15 mouse cellular contexts compared by ENCODE assay signal in the genomic region with DNA sequence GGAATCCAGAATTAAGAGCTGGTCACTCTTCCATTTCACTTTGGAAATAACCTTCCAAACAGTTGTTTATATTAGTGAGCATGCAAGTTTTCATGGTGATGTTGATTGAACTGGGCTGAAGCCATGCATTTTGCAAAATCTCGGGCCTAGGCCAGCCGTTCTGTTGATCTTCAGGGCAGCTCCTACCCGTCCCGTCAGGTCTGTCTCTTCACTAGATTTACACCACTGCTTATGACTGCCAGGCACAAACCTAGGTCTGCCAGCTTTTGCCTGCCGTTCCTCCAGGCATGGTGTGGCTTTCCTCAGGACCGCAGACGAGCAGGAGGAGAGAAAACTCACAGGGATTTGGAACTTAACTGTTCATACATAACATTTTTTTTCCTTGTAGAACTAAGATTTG. TPM values are rescaled to one million over a fixed set of nuclear protein-coding genes. Genes with fewer than 3 reads are reported as not detected.
DNase-seq lines count a peak whose midpoint lies in the region; ATAC-seq lines count a peak whose summit lies in the region.
"Had no signal": no experiment of that assay in that cellular context is flagged by ENCODE, and none has a peak within 500 bp of the region (broad histone marks: within the 10 kb centered on the region; RNA-seq: fewer than 3 reads in every experiment).

No protein-coding gene starts in this region.

- WGBS in heart, embryonic 13.5 days = 59% methylated on average over 7 of the region's 7 CpGs
- WGBS in liver, embryonic 15.5 days (ENCODE audit: insufficient replicate concordance) = 68% methylated on average over 7 of the region's 7 CpGs

- H3K4me1 ChIP-seq in heart, embryonic 13.5 days = peaks cover 47% of the 10 kb centered on the region
- H3K4me1 ChIP-seq in liver, embryonic 15.5 days (replicated peaks) = peaks cover 90% of the 10 kb centered on the region
- H3K4me1 ChIP-seq: midbrain, embryonic 15.5 days; neural tube, embryonic 13.5 days had no signal

- no peaks in the 10 kb centered on the region for H3K9me3 ChIP-seq in heart, embryonic 13.5 days
- H3K9me3 ChIP-seq in liver, embryonic 15.5 days (replicated peaks) = no peaks in the 10 kb centered on the region
- H3K9me3 ChIP-seq: limb, embryonic 15.5 days; midbrain, embryonic 15.5 days; neural tube, embryonic 13.5 days had no signal

- H3K4me3 ChIP-seq in heart, embryonic 13.5 days = no peak overlapping the region
- peak overlapping the region; percentile 19; the same call in 1 of the 2 replicates for H3K4me3 ChIP-seq in liver, embryonic 15.5 days (replicated peaks)
- H3K4me3 ChIP-seq: limb, embryonic 15.5 days; midbrain, embryonic 15.5 days; neural tube, embryonic 13.5 days had no signal

- peak overlapping the region; percentile 50 for H3K4me2 ChIP-seq in heart, embryonic 13.5 days
- peak overlapping the region; percentile 61 for H3K4me2 ChIP-seq in liver, embryonic 15.5 days
- H3K4me2 ChIP-seq: limb, embryonic 15.5 days; midbrain, embryonic 15.5 days; neural tube, embryonic 13.5 days had no signal

- DNase-seq in heart, adult 9 months (ENCODE audit: low spot score in 2 of 2) = no peak
- peak; percentile 64 for DNase-seq in adipocyte (ENCODE audit: low spot score)
- DNase-seq in fibroblast of lung, adult 2 months (ENCODE audit: low read depth) = peak; percentile 40
- DNase-seq in right cerebral cortex, adult 2 months (ENCODE audit: low spot score in 2 of 2) = no peak
- DNase-seq: cerebellum, adult 2 months; kidney, adult 8-10 months; thymus, postnatal 25 days had no signal

- no peaks in the 10 kb centered on the region for H3K27me3 ChIP-seq in heart, embryonic 13.5 days (replicated peaks)
- H3K27me3 ChIP-seq in liver, embryonic 15.5 days = no peaks in the 10 kb centered on the region
- H3K27me3 ChIP-seq: limb, embryonic 15.5 days; midbrain, embryonic 15.5 days; neural tube, embryonic 13.5 days; Patski had no signal

- H3K9ac ChIP-seq in heart, embryonic 13.5 days = no peak overlapping the region
- 0 out of 2 replicates have a peak overlapping the region, but pooled peaks have one; percentile 8 for H3K9ac ChIP-seq in liver, embryonic 15.5 days
- H3K9ac ChIP-seq: limb, embryonic 15.5 days; midbrain, embryonic 15.5 days; neural tube, embryonic 13.5 days had no signal

- H3K36me3 ChIP-seq in heart, embryonic 13.5 days = no peaks in the 10 kb centered on the region
- peaks cover 5% of the 10 kb centered on the region; the same call in 1 of the 2 replicates for H3K36me3 ChIP-seq in liver, embryonic 15.5 days (replicated peaks)
- H3K36me3 ChIP-seq: limb, embryonic 15.5 days; midbrain, embryonic 15.5 days; neural tube, embryonic 13.5 days had no signal

- no peak for ATAC-seq in heart, embryonic 13.5 days (ENCODE audit: extremely low read depth, insufficient number of reproducible peaks, low FRiP score, low TSS enrichment)
- no peak for ATAC-seq in liver, embryonic 15.5 days (ENCODE audit: insufficient read depth)
- no peak for ATAC-seq in megakaryocyte-erythroid progenitor cell, adult 5-6 weeks (replicated peaks; ENCODE audit: low FRiP score, low TSS enrichment, poor library complexity, severe bottlenecking)
- ATAC-seq: hindbrain, embryonic 16.5 days; midbrain, embryonic 15.5 days; Patski had no signal

- H3K27ac ChIP-seq in heart, embryonic 13.5 days (replicated peaks) = no peak overlapping the region
- H3K27ac ChIP-seq in liver, embryonic 15.5 days (replicated peaks) = peak overlapping the region; percentile 91
- H3K27ac ChIP-seq: limb, embryonic 15.5 days; midbrain, embryonic 15.5 days; neural tube, embryonic 13.5 days had no signal

RNA-seq across cellular contexts. Expression of a gene that starts 31.4 kb away (rescaled TPM):
- polyA plus RNA-seq in heart, embryonic 13.5 days (2015; fragmentation: Nextera tagmentation; extraction: Ambion mirVana) = 4.6 and 4.8 TPM in 2 replicates
- polyA plus RNA-seq in liver, embryonic 15.5 days (2015; fragmentation: Nextera tagmentation; extraction: Ambion mirVana) = 34.0 and 34.2 TPM in 2 replicates
- total RNA-seq in megakaryocyte-erythroid progenitor cell, adult 5-6 weeks (2014; fragmentation: Nextera tagmentation) = 40.4 and 65.7 TPM in 2 replicates
- total RNA-seq in megakaryocyte-erythroid progenitor cell, adult 5-6 weeks (2017) = 61.8 and 63.9 TPM in 2 replicates

Comparison
In these comparisons a context has a peak if more than half of its experiments do, and no peak if none do; other contexts are left out.
1. DNase-seq: peak in adipocyte (single experiment) and fibroblast of lung, adult 2 months (single experiment); none in heart, adult 9 months (0 of 2) and right cerebral cortex, adult 2 months (0 of 2).